Mouse (Mus musculus): ENCODE results near the gene Nr5a2. TPM values are rescaled to one million over a fixed set of nuclear protein-coding genes. Genes with fewer than 3 reads are reported as not detected.

The Nr5a2 gene
- not detected for polyA plus RNA-seq (2017; shearing (Covaris generic))

GRCm38 (mm10) chr1:136960428-136961012 is at the start of gene Nr5a2:
Nr5a2 (minus strand) TSS chr1:136960448.

All from inflammation-experienced regulatory T-cells, adult 16 weeks (primary cell).